ENCODE assay signal across 1 mouse cellular context in genomic region chr4:103269336-103269735, GRCm38 (mm10).
TF ChIP-seq lines count a peak whose summit lies in the region.

No protein-coding gene starts in this region.

TF ChIP-seq in MEL, 35 proteins besides CTCF, POLR2A, EP300 and RAD21:
- TF ChIP-seq TAL1 (IDR thresholded peaks at IDR 0.05; ENCODE audit: low read length) (no peak), SMC3 (IDR thresholded peaks at IDR 0.05; ENCODE audit: low read depth, low read length) (peak; percentile 44), ZMIZ1 (IDR thresholded peaks at IDR 0.05; ENCODE audit: low read depth, low read length) (no peak), MXI1 (IDR thresholded peaks at IDR 0.05; ENCODE audit: low read depth, low read length) (no peak)
TF ChIP-seq in MEL: peak in this region for 1.
